Mouse (Mus musculus) mesoderm, embryonic 11.5 days (tissue): ENCODE results near the gene Cabcoco1.

Experiments
- DNase-seq: peaks from one replicate; pipeline ENCODE4 v3.0.0-alpha.2; 2012; ENCODE audit warnings: low read depth, low spot score

The Cabcoco1 gene

DNA sequence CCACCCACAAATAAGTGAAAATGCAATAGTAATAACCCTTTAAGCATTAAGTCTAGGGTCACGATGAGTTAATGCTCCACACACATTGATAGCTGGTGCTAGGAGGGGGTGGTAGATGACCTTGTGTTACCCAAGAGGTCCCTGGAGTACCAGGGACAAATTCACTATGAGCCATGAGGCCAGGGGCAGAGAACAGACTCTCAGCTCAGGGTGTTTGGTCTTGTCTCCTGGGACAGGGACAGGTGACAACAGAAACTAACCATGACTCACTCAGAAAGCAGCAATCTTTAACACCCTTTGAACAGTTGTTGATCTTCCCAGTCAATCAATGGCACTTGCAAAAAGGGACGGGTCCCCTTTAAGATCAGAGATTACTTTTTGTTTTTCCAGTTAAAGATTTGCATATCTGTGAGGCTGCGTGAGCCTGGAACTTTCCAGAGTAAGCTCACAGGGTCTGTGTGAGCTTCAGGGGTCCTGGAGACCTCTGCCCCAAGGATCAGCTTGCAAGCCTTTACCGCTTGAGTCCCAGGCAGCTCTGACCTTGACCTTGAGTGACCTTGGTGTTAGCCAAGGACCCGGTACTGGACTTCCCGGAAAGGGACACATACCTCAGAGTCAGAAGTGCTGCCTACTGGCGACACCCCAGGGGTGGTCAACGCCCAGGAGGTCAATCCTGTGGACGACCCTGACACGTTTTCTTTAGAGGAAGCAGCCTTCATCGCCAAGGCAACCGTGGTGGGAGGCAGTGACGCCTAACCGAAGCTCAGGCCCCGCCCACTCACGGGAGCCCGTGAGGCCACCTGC is at the start of gene Cabcoco1:
Gene Cabcoco1 (minus strand): TSS at position 758 of the 804 bp plus-strand sequence.
- DNase-seq, result peak; percentile 61

DNA sequence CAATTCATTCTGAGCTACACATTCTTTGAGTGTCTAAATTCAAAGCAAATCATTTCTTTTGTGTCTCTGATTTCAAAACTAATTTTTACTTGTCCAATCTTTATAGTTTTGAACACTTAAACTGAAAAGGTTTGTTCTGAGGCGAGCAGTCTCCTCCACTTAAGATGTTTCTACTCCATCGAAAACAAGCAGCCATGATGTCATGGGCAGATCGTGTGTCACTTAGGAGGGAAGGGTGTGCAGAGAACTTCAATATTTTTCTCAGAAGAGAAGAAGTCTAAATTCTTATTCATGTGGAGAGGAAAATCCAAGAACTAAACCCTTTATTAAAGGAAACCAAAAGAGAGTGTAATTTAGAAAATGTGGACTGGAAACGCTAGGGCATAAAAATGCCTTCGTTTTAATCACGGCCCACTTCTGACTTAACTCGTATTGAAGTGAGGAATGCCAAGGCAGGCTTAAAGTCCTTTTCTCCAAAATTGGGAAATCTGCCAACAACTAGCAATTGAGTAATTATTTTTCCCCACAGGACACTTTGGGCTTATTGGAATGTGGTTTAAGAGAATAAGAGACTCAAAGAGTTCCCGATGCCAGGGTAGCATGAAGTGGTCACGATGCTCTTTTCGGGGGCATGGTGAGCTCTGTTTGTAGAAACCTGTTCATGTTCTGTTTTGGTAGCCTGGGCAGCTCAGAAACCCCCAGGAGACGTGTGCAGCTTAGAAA is 48.0 kb upstream of the Cabcoco1 start:
- DNase-seq, result no peak

DNA sequence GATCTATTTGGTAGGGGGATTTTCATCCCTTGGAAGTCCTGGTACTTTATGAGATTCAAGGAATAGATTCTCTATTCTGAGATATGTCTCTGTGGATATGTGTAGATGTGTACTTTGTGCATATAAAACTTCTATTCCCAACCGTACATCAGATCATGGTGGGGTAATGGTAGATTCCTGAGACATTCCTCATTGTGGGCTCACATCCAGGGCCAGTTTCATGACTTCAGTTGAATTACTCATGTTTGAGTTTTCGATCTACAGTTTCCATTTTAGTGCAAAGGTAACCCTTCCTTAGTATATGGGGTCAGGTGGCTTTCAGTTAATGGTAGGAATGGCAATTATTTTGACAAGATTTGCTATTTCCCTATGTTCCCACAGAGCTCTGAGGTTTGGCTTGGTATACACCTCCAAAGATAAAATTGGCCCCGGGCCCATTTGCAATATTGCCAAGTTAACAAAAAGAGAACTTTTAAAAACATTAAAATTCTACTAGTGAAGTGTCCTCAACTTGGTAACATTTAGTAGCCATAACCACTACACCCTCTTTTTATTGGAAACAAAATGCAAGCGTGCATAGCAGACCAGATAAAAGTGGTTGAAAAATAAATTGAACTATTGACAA is 45.8 kb upstream of the Cabcoco1 start:
- DNase-seq, result no peak

DNA sequence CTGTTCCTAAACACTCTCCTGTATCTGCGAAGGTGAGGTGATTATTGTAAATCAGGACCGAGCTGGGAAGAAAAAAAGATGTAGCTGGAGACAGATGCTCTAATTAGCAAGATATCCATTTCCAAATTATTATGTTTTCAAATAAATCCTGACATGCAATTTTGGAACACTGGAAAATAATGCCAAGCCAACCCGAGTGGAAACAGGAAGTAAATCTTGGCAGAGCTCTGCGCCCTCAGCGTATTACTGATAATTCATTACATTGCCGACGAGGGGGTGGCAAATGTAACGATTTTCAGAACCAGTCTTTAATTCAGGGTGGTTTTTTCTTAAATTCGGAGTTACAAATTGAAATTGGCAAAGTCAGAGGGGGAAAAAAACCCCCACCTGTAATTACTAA is 35.6 kb upstream of the Cabcoco1 start:
- no peak for DNase-seq

DNA sequence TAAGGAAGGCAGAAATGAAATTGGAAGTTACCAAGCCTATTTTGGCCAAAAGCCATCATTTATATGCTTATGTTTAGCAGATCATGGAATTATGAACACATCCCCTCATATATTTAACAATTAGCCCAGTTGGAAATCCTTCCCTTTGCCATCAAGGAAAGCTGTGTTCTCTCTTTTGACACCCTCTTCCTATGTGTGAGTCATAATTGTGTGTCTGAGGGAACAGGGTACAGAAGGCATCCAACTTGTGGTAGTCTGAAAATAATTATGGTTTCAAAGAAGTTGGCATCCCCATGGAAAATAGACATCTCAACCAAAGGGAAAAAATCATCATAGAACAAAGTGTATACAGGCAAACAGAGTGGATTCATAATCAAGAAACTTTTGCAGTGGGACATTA is 26.5 kb upstream of the Cabcoco1 start:
- DNase-seq, result no peak

DNA sequence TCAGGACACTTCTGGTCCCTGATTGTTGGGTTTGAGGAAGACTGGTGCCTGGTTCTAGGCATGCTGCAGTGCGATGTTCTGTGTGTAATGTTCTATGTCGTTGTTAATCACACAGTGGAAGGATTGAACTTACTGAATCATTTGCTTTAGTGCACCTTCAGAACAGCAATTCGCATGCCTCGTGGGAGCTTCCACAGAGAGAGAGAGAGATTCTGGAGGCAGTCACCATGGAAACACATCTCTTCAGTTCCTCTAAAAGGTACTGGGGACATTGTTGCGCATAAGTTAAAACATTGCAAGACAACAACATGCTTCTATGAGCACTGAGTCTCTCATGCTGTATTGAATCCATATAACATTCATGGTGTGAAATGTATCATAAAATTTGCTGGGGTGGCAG is 20.6 kb upstream of the Cabcoco1 start:
- no peak for DNase-seq

- no peak for DNase-seq
Measured at GRCm38 (mm10) chr10:68558828-68559219, 17.1 kb upstream of the Cabcoco1 start.

- DNase-seq, result peak; percentile 44
Measured at GRCm38 (mm10) chr10:68558105-68558827, 16.6 kb upstream of the Cabcoco1 start.

- no peak for DNase-seq
Measured at GRCm38 (mm10) chr10:68553677-68554076, 12.0 kb upstream of the Cabcoco1 start.

GRCm38 (mm10) chr10:68552556-68552955 is 10.9 kb upstream of the Cabcoco1 start:
- no peak for DNase-seq

DNA sequence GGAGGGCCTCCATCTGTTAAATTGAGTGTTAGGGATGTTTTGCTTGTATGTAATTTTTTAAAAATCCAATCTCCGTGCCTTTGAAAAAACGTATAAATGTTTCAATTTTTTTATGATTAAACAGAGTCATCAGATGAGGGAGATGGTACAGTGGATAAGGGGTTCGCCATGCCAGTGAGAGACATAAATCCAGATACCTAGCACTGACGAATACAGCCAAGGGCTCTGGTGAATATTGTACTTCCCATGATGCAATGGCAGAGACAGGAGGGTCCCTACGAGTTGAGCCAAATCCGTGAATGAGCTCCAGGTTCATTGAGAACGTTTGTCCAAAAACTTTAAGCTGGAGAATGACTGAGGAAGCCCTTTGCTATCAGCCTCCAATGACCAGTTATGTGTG is 9.6 kb upstream of the Cabcoco1 start:
- no peak for DNase-seq

DNA sequence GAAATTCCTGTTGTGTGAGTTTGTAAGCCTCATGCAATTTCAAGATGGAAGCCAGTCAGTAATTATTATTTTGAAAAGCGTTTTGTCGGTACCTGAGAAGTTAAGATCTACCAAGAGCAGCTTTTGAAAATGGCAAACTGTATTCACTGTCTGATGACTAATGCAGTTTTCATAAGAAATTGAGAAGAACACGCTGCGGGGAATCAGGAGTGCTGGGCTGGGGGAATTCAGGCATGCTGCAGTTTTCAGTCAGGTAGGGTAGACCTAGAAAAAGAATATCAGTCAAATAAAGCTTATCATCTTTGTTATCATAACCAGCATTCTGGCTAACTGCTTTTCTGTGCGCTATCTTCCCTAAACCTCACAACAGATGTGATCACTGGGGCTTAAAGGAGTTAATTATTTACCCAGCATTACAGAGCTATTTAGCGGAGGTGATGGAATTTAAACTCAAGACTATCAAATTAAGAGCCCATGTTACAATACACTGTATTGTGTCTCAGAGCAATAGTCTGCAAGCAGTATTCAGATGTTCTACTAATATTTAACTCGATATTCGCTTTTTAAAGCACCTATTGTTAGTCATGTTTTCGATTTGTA is 9.1 kb upstream of the Cabcoco1 start:
- no peak for DNase-seq

GRCm38 (mm10) chr10:68543107-68543506 is 1.4 kb upstream of the Cabcoco1 start:
- DNase-seq, result no peak

GRCm38 (mm10) chr10:68541943-68542420 is 286 bp upstream of the Cabcoco1 start:
- DNase-seq, result no peak

DNA sequence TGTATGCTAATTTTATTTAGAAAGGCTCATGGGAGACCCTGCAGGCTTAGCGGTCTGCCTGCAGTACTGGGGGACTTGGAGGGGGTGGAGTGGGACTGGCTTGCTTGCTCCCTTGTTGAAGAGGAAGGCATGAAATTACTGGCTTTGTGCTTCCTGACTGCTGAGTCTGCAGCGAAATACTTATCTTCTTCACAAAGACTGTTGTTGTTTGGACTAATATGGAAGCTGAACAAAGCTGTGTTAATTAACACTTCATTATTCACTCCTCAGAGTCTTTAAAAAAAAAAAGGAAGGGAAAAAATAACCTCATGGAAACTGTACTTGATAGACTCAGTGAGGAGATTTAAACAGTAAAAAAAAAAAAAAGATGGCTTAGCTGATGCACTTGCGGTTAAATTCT is 1.1 kb downstream of the Cabcoco1 start:
- DNase-seq, result no peak

DNA sequence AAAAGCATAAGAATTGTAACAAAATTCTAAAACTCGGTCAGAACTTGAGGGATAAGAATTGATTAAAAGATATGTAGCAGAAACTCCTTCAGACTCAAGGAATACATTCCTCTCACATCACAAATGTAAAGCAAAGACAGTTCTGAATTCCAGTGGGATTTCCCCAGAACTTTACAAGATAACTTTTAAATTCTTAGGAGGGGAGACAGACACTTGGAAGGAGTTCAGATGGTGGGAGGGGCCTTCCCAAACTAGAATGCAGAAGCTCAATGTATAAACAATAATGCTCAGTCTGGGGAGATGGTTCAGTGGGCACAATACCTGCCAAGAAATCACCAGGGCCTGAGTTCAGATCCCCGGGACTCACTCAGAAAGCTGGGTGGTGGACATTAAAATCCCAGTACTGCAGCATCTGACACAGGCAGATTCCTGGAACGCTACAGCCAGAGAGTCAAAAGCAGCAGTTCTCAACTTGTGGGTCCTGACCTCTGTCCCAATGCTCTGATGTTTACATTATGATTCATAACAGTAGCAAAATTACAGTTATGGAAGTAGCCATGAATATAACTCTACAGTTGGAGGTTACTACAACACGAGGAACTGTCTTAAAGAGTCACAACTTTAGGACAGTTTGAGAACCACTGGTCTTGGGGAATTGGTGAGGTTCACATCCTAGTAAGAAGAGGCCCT is 4.3 kb downstream of the Cabcoco1 start:
- no peak for DNase-seq

DNA sequence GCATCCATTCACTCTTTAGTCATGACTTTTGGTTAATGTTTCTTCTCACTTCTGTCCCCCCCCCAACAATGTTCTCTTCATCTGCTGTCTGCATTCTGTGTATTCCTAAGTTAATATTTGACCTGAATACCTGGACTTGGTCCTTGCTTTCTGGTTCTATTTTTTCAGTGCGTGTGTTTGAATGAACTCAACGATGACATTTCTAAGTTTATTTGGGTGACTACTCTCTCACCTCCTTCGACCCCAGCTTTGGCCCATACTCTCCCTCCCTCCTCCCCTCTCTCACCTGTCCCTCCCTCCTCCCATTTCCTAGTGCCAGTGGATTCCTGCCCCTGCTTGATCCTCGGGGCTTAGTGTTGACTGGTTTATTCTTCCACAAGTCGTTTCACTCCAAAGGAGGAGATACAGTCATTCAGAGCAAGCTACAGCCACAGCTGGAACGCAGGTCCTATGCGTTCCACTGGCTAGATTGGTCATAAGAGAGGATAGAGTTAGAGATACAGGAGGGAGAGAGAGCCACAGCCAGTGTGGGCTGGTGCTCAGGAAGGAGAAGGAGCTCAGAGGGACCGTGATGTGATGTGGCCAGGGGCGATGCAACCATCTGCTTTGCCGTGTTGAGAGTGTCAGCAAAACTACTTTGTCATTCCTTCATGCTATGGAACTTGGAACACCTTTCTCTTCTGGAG is 12.2 kb downstream of the Cabcoco1 start:
- no peak for DNase-seq

- DNase-seq, result no peak
Measured at GRCm38 (mm10) chr10:68528958-68529357, 12.7 kb downstream of the Cabcoco1 start.

- DNase-seq, result no peak
Measured at GRCm38 (mm10) chr10:68522106-68522505, 19.6 kb downstream of the Cabcoco1 start.

- no peak for DNase-seq
Measured at GRCm38 (mm10) chr10:68512433-68513019, 29.2 kb downstream of the Cabcoco1 start.
